Mouse (Mus musculus) C2C12 (cell line): ENCODE measurements around the gene Cul7. TPM values are rescaled to one million over a fixed set of nuclear protein-coding genes. Genes with fewer than 3 reads are reported as not detected.

ENCODE experiments used
- H3K27me3 ChIP-seq: one replicate; pipeline ENCODE4 v1.6.1; 2011; ENCODE audit not compliant: control insufficient read depth, insufficient read depth, insufficient read length
- H3K36me3 ChIP-seq: one replicate; pipeline ENCODE4 v1.6.1; 2011; ENCODE audit not compliant: control insufficient read depth, insufficient read depth
- H3K4me3 ChIP-seq: one replicate; pipeline ENCODE4 v1.5.1; 2011; ENCODE audit warnings: mild to moderate bottlenecking, control low read depth; ENCODE audit not compliant: poor library complexity, insufficient read depth, severe bottlenecking
- H3K79me2 ChIP-seq: one replicate; pipeline ENCODE4 v1.6.1; 2011; ENCODE audit not compliant: control insufficient read depth, insufficient read depth
- H3K79me3 ChIP-seq: one replicate; pipeline ENCODE4 v1.6.1; 2011; ENCODE audit warnings: low read depth, control low read depth
- H3ac ChIP-seq: one replicate; pipeline ENCODE3; 2011; ENCODE audit warnings: low read depth; ENCODE audit not compliant: control insufficient read depth, insufficient read length
- CEBPB ChIP-seq: IDR thresholded peaks from one replicate; pipeline ENCODE4 v1.6.1; 2011; ENCODE audit warnings: low read depth, mild to moderate bottlenecking, control low read depth, moderate library complexity
- CTCF ChIP-seq: IDR thresholded peaks from one replicate; pipeline ENCODE4 v1.5.1; 2011; ENCODE audit not compliant: control insufficient read depth, insufficient read depth, insufficient read length
- FOSL1 ChIP-seq: IDR thresholded peaks from one replicate; pipeline ENCODE4 v1.8.0; 2011; ENCODE audit warnings: mild to moderate bottlenecking, low read length; ENCODE audit not compliant: poor library complexity, insufficient read depth, severe bottlenecking
- MAX ChIP-seq: IDR thresholded peaks from one replicate; pipeline ENCODE4 v1.6.1; 2011; ENCODE audit warnings: mild to moderate bottlenecking, control low read depth
- MYOD1 ChIP-seq: IDR thresholded peaks from one replicate; pipeline ENCODE4 v1.6.1; 2011; ENCODE audit warnings: low read depth; ENCODE audit not compliant: control insufficient read depth, insufficient read length
- MYOG ChIP-seq: IDR thresholded peaks from one replicate; pipeline ENCODE4 v1.6.1; 2011; ENCODE audit not compliant: control insufficient read depth, insufficient read length; ENCODE audit errors: extremely low read depth
- USF1 ChIP-seq: IDR thresholded peaks from one replicate; pipeline ENCODE4 v1.6.1; 2011; ENCODE audit warnings: low read depth, mild to moderate bottlenecking, control low read depth, moderate library complexity
- polyA plus RNA-seq: library from polyadenylated mRNA; unstranded; fragments of >200 nt; fragmentation: generic; extraction: Trizol; gene quantifications from one replicate; pipeline ENCODE4 v1.2.1, GENCODE M21; 2012; ENCODE audit warnings: missing spikeins

The Cul7 gene
- polyA plus RNA-seq, 1 experiment: 49.4 TPM

- H3K79me3 ChIP-seq: no peaks in the 10 kb centered on the region
- H3K36me3 ChIP-seq: no peaks in the 10 kb centered on the region
- H3ac ChIP-seq: no peak overlapping the region
- H3K79me2 ChIP-seq: no peaks in the 10 kb centered on the region
- no peaks in the 10 kb centered on the region for H3K27me3 ChIP-seq
- no peak overlapping the region for H3K4me3 ChIP-seq
- TF ChIP-seq FOSL1 (no peak), CEBPB (no peak), MYOD1 (peak; percentile 23)
Measured at GRCm38 (mm10) chr17:46629685-46630441, 20.3 kb upstream of the Cul7 start.

GRCm38 (mm10) chr17:46636831-46637523, 13.2 kb upstream of the Cul7 start:
- Histone ChIP-seq H3K4me3 (no peak overlapping the region), H3K36me3 (no peaks in the 10 kb centered on the region)
- no peak for TF ChIP-seq MAX
- no peak for TF ChIP-seq USF1
- no peak for TF ChIP-seq CEBPB
- no peak for TF ChIP-seq FOSL1
- no peak for TF ChIP-seq MYOG
- TF ChIP-seq MYOD1: no peak
- TF ChIP-seq CTCF: no peak

GRCm38 (mm10) chr17:46639929-46640328, 10.2 kb upstream of the Cul7 start:
- Histone ChIP-seq H3K27me3 (no peaks in the 10 kb centered on the region), H3ac (no peak overlapping the region), H3K4me3 (no peak overlapping the region), H3K79me2 (no peaks in the 10 kb centered on the region), H3K79me3 (no peaks in the 10 kb centered on the region), H3K36me3 (no peaks in the 10 kb centered on the region)
- TF ChIP-seq MYOG (no peak), CTCF (no peak), MAX (no peak)

More at GRCm38 (mm10) chr17:46636831-46637523, 13.2 kb upstream of the Cul7 start:
- H3K79me2 ChIP-seq: no peaks in the 10 kb centered on the region
- H3K79me3 ChIP-seq: no peaks in the 10 kb centered on the region
- H3ac ChIP-seq: no peak overlapping the region
- no peaks in the 10 kb centered on the region for H3K27me3 ChIP-seq

- Histone ChIP-seq H3K79me3 (peaks cover 5% of the 10 kb centered on the region), H3K27me3 (no peaks in the 10 kb centered on the region), H3K36me3 (no peaks in the 10 kb centered on the region), H3K79me2 (peaks cover 10% of the 10 kb centered on the region), H3K4me3 (no peak overlapping the region), H3ac (no peak overlapping the region)
- no peak for TF ChIP-seq MYOG
- TF ChIP-seq USF1: no peak
- TF ChIP-seq MYOD1: no peak
- TF ChIP-seq MAX: no peak
- TF ChIP-seq FOSL1: no peak
- TF ChIP-seq CEBPB: no peak
- TF ChIP-seq CTCF: no peak
Measured at GRCm38 (mm10) chr17:46642060-46642459, 8.1 kb upstream of the Cul7 start.

- Histone ChIP-seq H3K79me2 (peaks cover 15% of the 10 kb centered on the region), H3K79me3 (peaks cover 9% of the 10 kb centered on the region), H3K4me3 (no peak overlapping the region), H3ac (no peak overlapping the region), H3K27me3 (no peaks in the 10 kb centered on the region), H3K36me3 (peaks cover 10% of the 10 kb centered on the region)
- no peak for TF ChIP-seq CEBPB
- no peak for TF ChIP-seq CTCF
- no peak for TF ChIP-seq MYOD1
- no peak for TF ChIP-seq MAX
- TF ChIP-seq USF1: no peak
- no peak for TF ChIP-seq MYOG
- no peak for TF ChIP-seq FOSL1
Measured at GRCm38 (mm10) chr17:46644152-46644805, 5.9 kb upstream of the Cul7 start.

- Histone ChIP-seq H3K36me3 (peaks cover 14% of the 10 kb centered on the region), H3K4me3 (peak overlapping the region; percentile 71), H3K79me2 (peaks cover 15% of the 10 kb centered on the region), H3ac (peak overlapping the region; percentile 73), H3K27me3 (no peaks in the 10 kb centered on the region), H3K79me3 (peaks cover 9% of the 10 kb centered on the region)
- TF ChIP-seq MYOG (no peak), CEBPB (no peak), USF1 (no peak), CTCF (no peak), FOSL1 (no peak), MAX (no peak), MYOD1 (no peak)
Measured at GRCm38 (mm10) chr17:46644916-46645475, 5.1 kb upstream of the Cul7 start.
